Mouse (Mus musculus): ENCODE data around the gene Ttc3. TPM values are rescaled to one million over a fixed set of nuclear protein-coding genes. Genes with fewer than 3 reads are reported as not detected.
"Not testable (repeated sequence)": the region's sequence is repeated elsewhere in the genome, so short reads cannot be mapped to it uniquely, and the experiment has no call there.

Gene Ttc3
- polyA plus RNA-seq, 1 experiment from 2014 or later, result 229 TPM

- Histone ChIP-seq H3K4me2 (ENCODE audit: low read length) (no peak overlapping the region), H3K9ac (ENCODE audit: low read length) (no peak overlapping the region), H3K4me3 (ENCODE audit: low read depth, low read length) (no peak overlapping the region), H3K27ac (ENCODE audit: low read depth) (no peak overlapping the region), H3K4me1 (replicated peaks; ENCODE audit: control insufficient read depth, insufficient read depth, low read length) (no peaks in the 10 kb centered on the region), H3K27me3 (replicated peaks; ENCODE audit: control insufficient read depth, insufficient read depth, low read length) (no peaks in the 10 kb centered on the region), H3K36me3 (ENCODE audit: control insufficient read depth, insufficient read depth, low read length) (peaks cover 98% of the 10 kb centered on the region), H3K9me3 (ENCODE audit: control insufficient read depth, low read length) (no peaks in the 10 kb centered on the region)
- no peak for DNase-seq (ENCODE audit: low spot score)
- 87% methylated on average over 3 of the region's 3 CpGs for WGBS
- ATAC-seq (replicated peaks; ENCODE audit: low FRiP score, low TSS enrichment, low read depth), result no peak
Measured at GRCm38 (mm10) chr16:94464067-94464466, 93.6 kb downstream of the Ttc3 start.

GRCm38 (mm10) chr16:94465900-94466299 lies 95.5 kb downstream of the Ttc3 start:
- Histone ChIP-seq H3K9me3 (ENCODE audit: control insufficient read depth, low read length) (no peaks in the 10 kb centered on the region), H3K4me2 (ENCODE audit: low read length) (no peak overlapping the region)

GRCm38 (mm10) chr16:94466317-94466716 lies 95.9 kb downstream of the Ttc3 start:
- H3K9ac ChIP-seq (ENCODE audit: low read length); H3K27me3 ChIP-seq (replicated peaks; ENCODE audit: control insufficient read depth, insufficient read depth, low read length); ATAC-seq (replicated peaks; ENCODE audit: low FRiP score, low TSS enrichment, low read depth); H3K4me1 ChIP-seq (replicated peaks; ENCODE audit: control insufficient read depth, insufficient read depth, low read length); H3K4me3 ChIP-seq (ENCODE audit: low read depth, low read length); DNase-seq (ENCODE audit: low spot score); H3K4me2 ChIP-seq (ENCODE audit: low read length); H3K27ac ChIP-seq (ENCODE audit: low read depth); H3K9me3 ChIP-seq (ENCODE audit: control insufficient read depth, low read length): not testable (repeated sequence)
- WGBS, result 91% methylated on average over 7 of the region's 7 CpGs
- peaks cover 98% of the 10 kb centered on the region for H3K36me3 ChIP-seq (ENCODE audit: control insufficient read depth, insufficient read depth, low read length)

More at GRCm38 (mm10) chr16:94465900-94466299, 95.5 kb downstream of the Ttc3 start:
- ATAC-seq (replicated peaks; ENCODE audit: low FRiP score, low TSS enrichment, low read depth) (no peak), DNase-seq (ENCODE audit: low spot score) (no peak)
- H3K4me3 ChIP-seq (ENCODE audit: low read depth, low read length), result no peak overlapping the region
- no peaks in the 10 kb centered on the region for H3K4me1 ChIP-seq (replicated peaks; ENCODE audit: control insufficient read depth, insufficient read depth, low read length)
- H3K9ac ChIP-seq (ENCODE audit: low read length), result no peak overlapping the region
- H3K27me3 ChIP-seq (replicated peaks; ENCODE audit: control insufficient read depth, insufficient read depth, low read length), result no peaks in the 10 kb centered on the region
- H3K36me3 ChIP-seq (ENCODE audit: control insufficient read depth, insufficient read depth, low read length), result peaks cover 98% of the 10 kb centered on the region
- 82% methylated on average over 4 of the region's 4 CpGs for WGBS
- no peak overlapping the region for H3K27ac ChIP-seq (ENCODE audit: low read depth)

- H3K4me3 ChIP-seq (ENCODE audit: low read depth, low read length), result no peak overlapping the region
- 89% methylated on average over 11 of the region's 11 CpGs for WGBS
- H3K9ac ChIP-seq (ENCODE audit: low read length), result no peak overlapping the region
- DNase-seq (ENCODE audit: low spot score) (no peak), ATAC-seq (replicated peaks; ENCODE audit: low FRiP score, low TSS enrichment, low read depth) (no peak)
- peaks cover 92% of the 10 kb centered on the region for H3K36me3 ChIP-seq (ENCODE audit: control insufficient read depth, insufficient read depth, low read length)
- no peaks in the 10 kb centered on the region for H3K9me3 ChIP-seq (ENCODE audit: control insufficient read depth, low read length)
- H3K27ac ChIP-seq (ENCODE audit: low read depth), result no peak overlapping the region
- H3K27me3 ChIP-seq (replicated peaks; ENCODE audit: control insufficient read depth, insufficient read depth, low read length), result no peaks in the 10 kb centered on the region
- no peaks in the 10 kb centered on the region for H3K4me1 ChIP-seq (replicated peaks; ENCODE audit: control insufficient read depth, insufficient read depth, low read length)
- H3K4me2 ChIP-seq (ENCODE audit: low read length), result no peak overlapping the region
Measured at GRCm38 (mm10) chr16:94467337-94468055, 97.1 kb downstream of the Ttc3 start.

GRCm38 (mm10) chr16:94468391-94468790 lies 98.0 kb downstream of the Ttc3 start:
- peaks cover 84% of the 10 kb centered on the region for H3K36me3 ChIP-seq (ENCODE audit: control insufficient read depth, insufficient read depth, low read length)
- WGBS, result 88% methylated on average over 2 of the region's 2 CpGs
- H3K4me1 ChIP-seq (replicated peaks; ENCODE audit: control insufficient read depth, insufficient read depth, low read length), result no peaks in the 10 kb centered on the region
- no peaks in the 10 kb centered on the region for H3K27me3 ChIP-seq (replicated peaks; ENCODE audit: control insufficient read depth, insufficient read depth, low read length)
- no peak overlapping the region for H3K9ac ChIP-seq (ENCODE audit: low read length)
- H3K4me3 ChIP-seq (ENCODE audit: low read depth, low read length), result no peak overlapping the region
- no peak overlapping the region for H3K27ac ChIP-seq (ENCODE audit: low read depth)
- DNase-seq (ENCODE audit: low spot score) (no peak), ATAC-seq (replicated peaks; ENCODE audit: low FRiP score, low TSS enrichment, low read depth) (no peak)
- H3K9me3 ChIP-seq (ENCODE audit: control insufficient read depth, low read length), result no peaks in the 10 kb centered on the region
- no peak overlapping the region for H3K4me2 ChIP-seq (ENCODE audit: low read length)

- H3K4me1 ChIP-seq (replicated peaks; ENCODE audit: control insufficient read depth, insufficient read depth, low read length), result no peaks in the 10 kb centered on the region
- H3K4me2 ChIP-seq (ENCODE audit: low read length), result no peak overlapping the region
- WGBS, result 75% methylated on average over 8 of the region's 8 CpGs
- H3K4me3 ChIP-seq (ENCODE audit: low read depth, low read length), result no peak overlapping the region
- H3K36me3 ChIP-seq (ENCODE audit: control insufficient read depth, insufficient read depth, low read length), result peaks cover 46% of the 10 kb centered on the region
- ATAC-seq (replicated peaks; ENCODE audit: low FRiP score, low TSS enrichment, low read depth) (no peak; the same call in 1 of the 2 replicates), DNase-seq (ENCODE audit: low spot score) (no peak)
- no peaks in the 10 kb centered on the region for H3K9me3 ChIP-seq (ENCODE audit: control insufficient read depth, low read length)
- no peak overlapping the region for H3K27ac ChIP-seq (ENCODE audit: low read depth)
- H3K27me3 ChIP-seq (replicated peaks; ENCODE audit: control insufficient read depth, insufficient read depth, low read length), result no peaks in the 10 kb centered on the region
- no peak overlapping the region for H3K9ac ChIP-seq (ENCODE audit: low read length)
Measured at GRCm38 (mm10) chr16:94472515-94472951, 102.1 kb downstream of the Ttc3 start.

GRCm38 (mm10) chr16:94473086-94473822 lies 102.8 kb downstream of the Ttc3 start:
- no peak overlapping the region for H3K4me2 ChIP-seq (ENCODE audit: low read length)

GRCm38 (mm10) chr16:94484752-94485535 lies 114.5 kb downstream of the Ttc3 start:
- no peak for ATAC-seq (replicated peaks; ENCODE audit: low FRiP score, low TSS enrichment, low read depth)
- 80% methylated on average over 11 of the region's 11 CpGs for WGBS
- Histone ChIP-seq H3K36me3 (ENCODE audit: control insufficient read depth, insufficient read depth, low read length) (no peaks in the 10 kb centered on the region), H3K27me3 (replicated peaks; ENCODE audit: control insufficient read depth, insufficient read depth, low read length) (no peaks in the 10 kb centered on the region), H3K4me3 (ENCODE audit: low read depth, low read length) (no peak overlapping the region), H3K4me1 (replicated peaks; ENCODE audit: control insufficient read depth, insufficient read depth, low read length) (no peaks in the 10 kb centered on the region), H3K9ac (ENCODE audit: low read length) (no peak overlapping the region), H3K4me2 (ENCODE audit: low read length) (no peak overlapping the region), H3K9me3 (ENCODE audit: control insufficient read depth, low read length) (no peaks in the 10 kb centered on the region), H3K27ac (ENCODE audit: low read depth) (no peak overlapping the region)
- DNase-seq (ENCODE audit: low spot score), result no peak

More at GRCm38 (mm10) chr16:94473086-94473822, 102.8 kb downstream of the Ttc3 start:
- Histone ChIP-seq H3K9me3 (ENCODE audit: control insufficient read depth, low read length) (no peaks in the 10 kb centered on the region), H3K4me3 (ENCODE audit: low read depth, low read length) (no peak overlapping the region), H3K27ac (ENCODE audit: low read depth) (no peak overlapping the region), H3K27me3 (replicated peaks; ENCODE audit: control insufficient read depth, insufficient read depth, low read length) (no peaks in the 10 kb centered on the region), H3K4me1 (replicated peaks; ENCODE audit: control insufficient read depth, insufficient read depth, low read length) (no peaks in the 10 kb centered on the region), H3K9ac (ENCODE audit: low read length) (no peak overlapping the region), H3K36me3 (ENCODE audit: control insufficient read depth, insufficient read depth, low read length) (peaks cover 39% of the 10 kb centered on the region)
- DNase-seq (ENCODE audit: low spot score) (no peak), ATAC-seq (replicated peaks; ENCODE audit: low FRiP score, low TSS enrichment, low read depth) (no peak)
- WGBS, result 86% methylated on average over 11 of the region's 11 CpGs
